In genomic region chr9:46966028-46966427, GRCm38 (mm10) we compare ENCODE assay signal across 22 mouse cellular contexts. TPM values are rescaled to one million over a fixed set of nuclear protein-coding genes. Genes with fewer than 3 reads are reported as not detected.
DNase-seq lines count a peak whose midpoint lies in the region; ATAC-seq lines count a peak whose summit lies in the region.
"Had no signal": no experiment of that assay in that cellular context is flagged by ENCODE, and none has a peak within 500 bp of the region (broad histone marks: within the 10 kb centered on the region; RNA-seq: fewer than 3 reads in every experiment).

No protein-coding gene starts in this region.

- H3K27me3 ChIP-seq in hindbrain, embryonic 15.5 days = no peaks in the 10 kb centered on the region
- H3K27me3 ChIP-seq in hindbrain, embryonic 11.5 days (ENCODE audit: control insufficient read depth, insufficient read depth, low read length) = no peaks in the 10 kb centered on the region
- H3K27me3 ChIP-seq: neural tube, embryonic 12.5 days had no signal

- no peak overlapping the region for H3K9ac ChIP-seq in hindbrain, embryonic 15.5 days
- H3K9ac ChIP-seq in hindbrain, embryonic 11.5 days (ENCODE audit: low read depth, low read length) = no peak overlapping the region
- H3K9ac ChIP-seq: limb, embryonic 12.5 days; liver, embryonic 14.5 days; neural tube, embryonic 12.5 days had no signal

- H3K4me1 ChIP-seq in hindbrain, embryonic 15.5 days (replicated peaks) = 0 out of 2 replicates have a peak, but pooled peaks cover 9% of the 10 kb centered on the region
- no peaks in the 10 kb centered on the region; the same call in 1 of the 2 replicates for H3K4me1 ChIP-seq in hindbrain, embryonic 11.5 days (replicated peaks; ENCODE audit: control insufficient read depth, insufficient read depth, low read length)

- H3K4me2 ChIP-seq in hindbrain, embryonic 15.5 days = no peak overlapping the region
- H3K4me2 ChIP-seq in hindbrain, embryonic 11.5 days (replicated peaks; ENCODE audit: low read depth, low read length) = no peak overlapping the region
- H3K4me2 ChIP-seq: limb, embryonic 12.5 days; neural tube, embryonic 12.5 days had no signal

- no peaks in the 10 kb centered on the region for H3K36me3 ChIP-seq in hindbrain, embryonic 15.5 days
- H3K36me3 ChIP-seq in hindbrain, embryonic 11.5 days (ENCODE audit: control insufficient read depth, insufficient read depth, low read length) = no peaks in the 10 kb centered on the region
- H3K36me3 ChIP-seq: heart, embryonic 10.5 days; limb, embryonic 12.5 days; neural tube, embryonic 12.5 days had no signal

- H3K27ac ChIP-seq in hindbrain, embryonic 15.5 days (replicated peaks) = no peak overlapping the region
- no peak overlapping the region for H3K27ac ChIP-seq in hindbrain, embryonic 11.5 days (ENCODE audit: low read depth, low read length)
- H3K27ac ChIP-seq: heart, embryonic 10.5 days; limb, embryonic 12.5 days; liver, embryonic 14.5 days; neural tube, embryonic 12.5 days had no signal

- no peak overlapping the region for H3K4me3 ChIP-seq in hindbrain, embryonic 15.5 days
- no peak overlapping the region for H3K4me3 ChIP-seq in hindbrain, embryonic 11.5 days (ENCODE audit: low read depth, low read length)
- H3K4me3 ChIP-seq: heart, embryonic 10.5 days; limb, embryonic 12.5 days; neural tube, embryonic 12.5 days had no signal

- no peaks in the 10 kb centered on the region for H3K9me3 ChIP-seq in hindbrain, embryonic 15.5 days
- H3K9me3 ChIP-seq in hindbrain, embryonic 11.5 days (ENCODE audit: control insufficient read depth, low read length) = no peaks in the 10 kb centered on the region
- H3K9me3 ChIP-seq: heart, embryonic 10.5 days; limb, embryonic 12.5 days; neural tube, embryonic 12.5 days had no signal

- 54% methylated on average over 5 of the region's 5 CpGs for WGBS in hindbrain, embryonic 15.5 days
- WGBS in hindbrain, embryonic 11.5 days = 57% methylated on average over 5 of the region's 5 CpGs

- DNase-seq in hindbrain, embryonic 11.5 days (ENCODE audit: low spot score) = no peak
- peak; percentile 15 to 35 for DNase-seq in left cerebral cortex, adult 9 months (ENCODE audit: low spot score in 2 of 2)
- no peak for DNase-seq in left cerebral cortex, adult 11 months (ENCODE audit: low spot score)
- DNase-seq in R1 (ENCODE audit: low read depth, low spot score) = peak; percentile 37
- DNase-seq in brain, adult 2 months (ENCODE audit: low read depth, low spot score) = peak; percentile 74
- no peak for DNase-seq in adrenal gland, adult 18-20 months (ENCODE audit: low spot score in 2 of 2)
- DNase-seq: cerebellum, postnatal 25 days; gastrocnemius, postnatal 36 days; heart, postnatal 10 days; thymus, postnatal 4 days had no signal

- ATAC-seq in hindbrain, embryonic 15.5 days (ENCODE audit: low FRiP score, low read depth) = 0 out of 2 replicates have a peak, but pooled peaks have one; percentile 38
- ATAC-seq in hindbrain, embryonic 11.5 days (ENCODE audit: low FRiP score) = no peak

RNA-seq across cellular contexts. Expression of gene Gm4791, which starts 32.5 kb away (rescaled TPM):
- not detected in 2 replicates for polyA plus RNA-seq in hindbrain, embryonic 15.5 days (2015; fragmentation: Nextera tagmentation; extraction: Ambion mirVana)
- 0.22 TPM in 1 of 2 replicates, not detected in the other for polyA plus RNA-seq in hindbrain, embryonic 11.5 days (2014; fragmentation: Nextera tagmentation; extraction: Ambion mirVana)
- not detected for total RNA-seq in adrenal gland, adult 18-20 months (2021)
- total RNA-seq: ES-E14; gastrocnemius, postnatal 36 days; heart, postnatal 10 days; layer of hippocampus, adult 18-20 months; monocyte, adult 5-6 weeks had no signal
- polyA plus RNA-seq: embryonic facial prominence, embryonic 11.5 days; heart, embryonic 10.5 days; intestine, embryonic 14.5 days; kidney, embryonic 16.5 days; limb, embryonic 12.5 days; liver, embryonic 14.5 days; lung, embryonic 16.5 days; neural tube, embryonic 12.5 days had no signal

Comparison
In these comparisons a context has a peak if more than half of its experiments do, and no peak if none do; other contexts are left out.
1. DNase-seq: peak in left cerebral cortex, adult 9 months (2 of 2), R1 (single experiment) and brain, adult 2 months (single experiment); none in hindbrain, embryonic 11.5 days (single experiment), left cerebral cortex, adult 11 months (single experiment) and adrenal gland, adult 18-20 months (0 of 2).